Mouse (Mus musculus) adrenal gland, postnatal 10 days (tissue): ENCODE measurements at regions not wholly inside any gene's neighbourhood (a gene's known extent, or its start where the extent isn't known, plus 50 kb on each side); places are given as distances from the start of the nearest gene placed in this dataset.
"Not testable (repeated sequence)": the region's sequence is repeated elsewhere in the genome, so short reads cannot be mapped to it uniquely, and the experiment has no call there.

ENCODE experiments used
- DNase-seq: peaks from one replicate; pipeline ENCODE4 v3.0.0; 2021; ENCODE audit warnings: mixed read lengths

DNA sequence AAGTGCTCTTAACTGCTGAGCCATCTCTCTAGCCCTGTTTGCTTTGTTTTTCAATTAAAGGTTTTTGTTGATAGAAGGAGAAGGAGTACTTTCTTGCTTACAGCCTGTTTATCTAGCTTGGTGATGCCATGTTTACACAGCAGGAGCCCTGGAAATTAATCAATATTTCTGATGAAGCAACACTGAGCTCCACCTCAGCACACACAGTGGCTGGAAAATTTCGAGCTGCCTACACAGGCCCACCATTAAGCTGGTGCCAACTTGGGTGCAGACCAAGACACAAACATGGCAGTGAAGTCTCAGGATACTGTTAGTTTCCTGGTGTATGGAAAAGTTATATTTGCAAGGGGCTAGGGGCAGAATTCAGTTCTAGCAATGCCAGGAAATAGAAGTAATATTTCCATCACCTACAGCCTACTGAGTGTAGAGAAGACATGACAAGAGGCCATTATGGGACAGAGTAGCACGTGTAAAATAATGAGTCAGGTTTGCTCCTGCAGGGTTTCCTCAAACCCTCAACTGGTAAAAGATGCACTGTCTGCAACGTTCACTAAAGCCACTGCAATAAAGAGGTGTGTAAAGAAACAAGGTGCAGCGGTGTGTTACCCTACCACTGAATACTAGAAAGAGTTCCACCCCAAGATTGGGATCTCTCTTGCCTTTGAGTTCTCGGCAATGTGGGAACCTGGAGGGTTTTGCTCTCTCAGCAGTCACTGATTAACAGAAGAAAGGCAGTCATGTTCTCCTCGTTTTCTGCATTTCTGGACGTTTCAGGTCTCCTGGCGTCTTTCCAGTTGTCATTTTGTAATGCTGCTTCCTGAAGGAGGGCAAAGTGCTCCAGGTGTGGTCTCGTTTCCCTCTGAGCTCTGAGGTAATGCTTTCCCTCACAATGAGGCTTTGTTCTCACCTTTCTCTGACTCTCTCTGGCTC, 108.8 kb upstream of the Fhl2 start:
- no peak for DNase-seq

DNA sequence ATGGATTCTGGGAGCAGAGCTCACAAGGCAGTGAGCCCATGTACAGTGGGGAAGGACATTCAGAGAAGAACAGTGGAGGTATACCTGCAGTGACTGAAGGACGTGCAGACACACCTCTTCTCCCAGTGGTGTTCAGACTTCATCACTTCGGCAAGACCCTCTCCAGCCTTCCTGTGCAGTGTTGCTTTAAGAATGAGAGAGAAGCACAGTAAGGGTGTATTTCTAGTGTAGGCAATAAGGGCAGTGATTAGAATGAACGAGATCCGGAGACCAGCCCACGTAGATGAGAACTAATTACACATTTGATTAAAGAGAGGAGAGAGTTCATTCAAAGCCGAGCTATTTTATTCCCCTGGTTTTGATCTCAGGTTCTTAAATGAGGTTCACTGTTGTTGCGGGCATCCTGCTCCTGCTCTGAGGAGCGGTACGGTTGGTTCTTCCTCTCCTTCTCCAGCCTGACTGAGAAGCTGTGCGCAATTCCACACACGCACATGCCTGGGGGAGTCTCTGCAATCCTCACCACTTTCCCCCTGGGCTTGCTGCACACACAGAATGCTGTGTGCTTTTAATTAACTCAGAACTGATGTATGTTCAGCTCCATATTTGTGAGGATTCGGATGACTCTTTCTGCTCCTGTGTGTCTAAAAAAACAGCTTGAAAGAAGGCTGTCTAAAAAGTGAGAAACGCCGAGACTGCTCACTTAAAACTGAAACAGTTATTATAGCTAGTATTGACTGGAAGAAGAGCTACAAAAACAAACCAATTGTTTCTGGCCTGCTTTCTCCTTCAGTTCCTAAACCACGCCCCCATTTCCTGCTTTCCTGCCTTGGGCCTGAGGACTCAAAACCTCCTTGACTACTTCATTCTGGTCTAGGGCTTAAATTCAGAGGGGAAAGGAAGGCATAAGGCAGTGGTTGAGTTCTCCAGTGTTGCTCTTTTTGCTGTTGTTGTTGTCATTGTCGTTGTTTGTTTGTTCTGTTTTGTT, 114.2 kb upstream of the Fhl2 start:
- no peak for DNase-seq

DNA sequence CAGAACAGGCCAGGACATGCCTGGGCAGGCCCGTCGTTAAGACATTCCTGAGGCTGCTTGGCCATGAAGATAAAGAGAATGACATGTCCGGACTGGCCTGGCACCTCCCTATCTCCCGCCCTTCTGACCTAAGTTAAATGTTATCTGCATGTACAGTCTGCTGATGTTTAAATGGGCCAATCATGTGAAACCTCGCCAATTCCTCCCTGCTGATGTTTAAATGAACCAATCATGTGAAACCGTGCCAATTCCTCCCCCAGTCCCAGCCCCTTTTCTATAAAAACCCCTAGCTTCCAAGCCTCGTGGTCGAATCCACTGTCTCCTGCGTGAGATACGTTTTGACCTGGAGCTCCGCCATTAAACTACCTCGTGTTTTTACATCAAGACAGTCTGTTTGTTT, 119.5 kb upstream of the Fhl2 start:
- not testable (repeated sequence) for DNase-seq

DNA sequence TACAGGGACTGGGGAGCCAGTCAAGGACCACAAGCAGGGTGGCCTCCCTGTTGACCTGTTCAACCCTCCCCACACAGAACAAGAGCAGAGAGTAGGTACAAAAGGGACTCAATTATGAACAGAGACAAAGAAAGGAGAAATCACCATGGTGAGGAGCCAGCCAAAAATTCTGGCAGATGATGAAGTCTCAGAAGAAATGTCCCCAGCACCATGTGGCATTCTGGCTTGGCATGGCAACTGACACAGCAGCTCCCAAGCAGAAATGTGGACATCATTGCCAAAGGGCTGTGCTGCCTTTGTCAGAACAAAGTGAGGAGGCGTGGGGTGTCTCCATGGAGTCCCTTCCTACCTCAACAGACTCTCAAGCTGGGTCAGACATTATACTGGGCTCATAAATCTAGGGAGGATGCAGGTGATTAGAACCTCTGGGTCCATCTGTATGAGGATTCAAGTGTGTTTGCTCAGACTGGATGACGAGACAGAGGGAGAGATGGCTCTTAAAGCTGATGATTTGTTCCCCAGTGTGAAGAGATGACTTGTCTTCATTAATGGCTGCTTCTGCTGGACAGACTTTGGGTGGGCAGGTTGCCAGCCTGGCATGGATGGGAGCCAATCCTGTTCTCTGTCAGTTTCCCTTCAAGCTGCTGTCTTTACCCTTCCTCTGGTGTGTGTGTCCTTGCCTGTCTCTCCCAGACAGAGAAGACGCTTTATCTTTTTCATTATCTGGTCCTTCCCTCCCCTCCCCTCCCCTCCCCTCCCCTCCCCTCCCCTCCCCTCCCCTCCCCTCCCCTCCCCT, 120.5 kb upstream of the Fhl2 start:
- DNase-seq, result peak; percentile 50

DNA sequence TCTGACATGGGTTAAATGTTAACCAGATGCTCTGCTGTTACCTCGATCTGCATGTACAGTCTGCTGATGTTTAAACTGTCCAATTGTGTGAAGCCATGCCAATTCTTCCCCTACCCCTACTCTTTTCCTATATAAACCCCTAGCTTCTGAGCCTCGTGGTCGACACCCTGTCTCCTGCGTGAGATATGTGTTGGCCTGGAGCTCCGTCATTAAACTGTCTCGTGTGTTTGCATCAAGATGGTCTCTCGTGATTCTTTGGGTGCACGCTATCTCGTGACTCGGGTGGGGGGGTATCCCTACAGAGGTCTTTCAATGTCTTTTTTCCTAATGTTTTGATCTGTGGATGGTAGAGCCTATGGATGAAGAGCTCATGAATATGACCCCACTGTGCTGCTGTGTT, 110.9 kb upstream of the Nck2 start:
- not testable (repeated sequence) for DNase-seq

DNA sequence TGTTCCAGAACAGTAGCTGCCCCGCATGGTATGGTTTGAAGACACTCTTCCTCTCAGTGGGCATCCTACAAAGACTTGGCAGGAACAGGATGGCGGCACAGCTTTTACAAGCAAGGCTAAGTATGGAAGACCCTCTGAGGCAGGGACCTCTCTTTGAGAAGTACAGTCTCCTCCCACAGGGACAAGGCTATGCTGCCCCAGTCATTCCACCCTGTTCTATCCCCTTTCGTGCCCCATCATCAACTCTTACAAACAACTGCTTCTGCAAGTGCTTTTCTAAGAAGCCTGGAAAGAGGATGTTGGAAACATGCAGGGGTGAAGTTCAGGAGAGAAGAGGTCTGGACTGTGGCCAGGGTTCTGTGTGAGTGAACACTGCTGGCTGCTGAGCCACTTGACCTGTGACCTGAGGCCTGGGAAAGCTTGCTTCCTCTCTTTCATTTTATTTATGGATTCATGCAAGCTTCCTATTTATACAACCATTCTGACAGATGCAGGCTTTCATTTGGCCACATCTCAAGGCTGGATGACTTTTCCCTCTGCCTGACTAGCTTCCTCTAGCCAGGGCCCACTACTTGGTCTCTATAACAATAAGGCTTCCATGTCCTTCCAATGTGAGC, 107.1 kb upstream of the Nck2 start:
- peak; percentile 73 for DNase-seq

DNA sequence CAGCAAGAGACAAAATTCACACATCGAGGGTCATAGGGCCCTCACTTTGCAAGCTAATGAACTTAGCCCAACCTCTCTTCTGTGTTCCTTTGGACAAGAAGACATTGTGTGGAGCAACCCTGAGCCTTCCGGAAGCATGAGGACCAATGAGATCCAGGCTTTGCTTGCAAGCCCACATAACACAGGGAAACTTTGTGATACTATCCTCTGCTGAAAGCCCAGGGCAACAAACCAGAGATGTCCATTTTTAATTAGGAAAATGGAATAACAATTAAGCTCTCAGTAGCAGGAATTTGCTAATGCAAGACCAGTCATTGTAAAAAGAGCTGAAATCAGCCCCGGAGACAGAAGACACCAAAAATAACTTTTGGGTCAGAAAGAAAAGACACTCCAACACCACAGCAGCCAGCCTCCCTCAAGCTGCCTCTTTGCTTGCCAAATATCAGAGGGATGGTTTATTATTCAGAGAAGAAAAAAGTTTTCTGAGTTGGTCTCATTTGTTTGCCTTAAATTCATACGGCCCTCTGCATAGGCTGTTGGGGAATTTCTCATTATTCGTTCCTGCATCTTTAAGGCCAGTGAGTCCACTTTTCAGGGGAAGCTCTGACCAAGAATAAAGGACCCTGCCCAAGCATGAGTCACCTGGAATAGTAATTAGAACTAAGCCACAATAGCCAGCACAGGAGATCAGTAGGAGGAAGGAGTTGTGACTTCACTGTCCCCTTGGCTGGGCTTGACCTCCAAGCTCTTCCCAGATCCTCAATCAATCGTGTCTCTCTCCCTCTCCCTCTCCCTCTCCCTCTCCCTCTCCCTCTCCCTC, 106.1 kb upstream of the Nck2 start:
- DNase-seq, result no peak

DNA sequence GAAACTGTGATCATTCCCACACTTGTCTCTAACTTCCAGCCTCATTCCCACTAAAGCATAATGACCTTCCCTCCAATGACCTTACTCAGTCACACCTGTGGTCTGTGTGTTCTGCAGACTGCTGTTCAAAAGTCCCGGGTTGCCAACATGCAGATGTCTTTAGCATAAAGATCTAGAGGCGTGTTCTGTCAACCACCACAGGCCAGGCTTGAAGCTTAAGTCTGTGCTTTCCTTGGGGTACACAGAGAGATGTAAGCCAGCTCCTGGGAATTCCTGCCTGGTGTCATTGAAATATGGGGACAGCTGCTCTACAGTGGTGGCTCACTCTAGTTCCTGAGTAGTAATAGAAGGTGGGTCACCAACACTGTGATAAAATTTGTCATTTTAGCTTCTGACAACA, 101.5 kb upstream of the Nck2 start:
- no peak for DNase-seq

DNA sequence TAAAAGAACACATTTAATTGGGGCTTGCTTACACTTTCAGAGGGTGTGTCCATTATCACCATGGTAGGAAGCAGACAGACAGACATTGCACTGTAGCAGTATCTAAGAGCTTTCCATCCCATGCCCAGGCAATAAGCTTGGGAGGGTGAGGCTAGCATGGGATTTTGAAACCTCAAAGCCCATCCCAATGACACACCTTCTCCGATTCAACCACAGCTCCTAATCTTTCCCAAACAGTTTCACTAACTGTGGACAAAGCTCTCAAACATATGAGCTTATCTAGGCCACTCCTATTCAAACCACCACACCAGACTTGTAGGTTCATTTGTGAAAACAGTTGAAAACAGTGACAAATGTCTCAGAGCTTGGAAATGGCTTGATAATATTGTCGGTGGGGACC, 101.0 kb upstream of the Nck2 start:
- DNase-seq, result no peak

DNA sequence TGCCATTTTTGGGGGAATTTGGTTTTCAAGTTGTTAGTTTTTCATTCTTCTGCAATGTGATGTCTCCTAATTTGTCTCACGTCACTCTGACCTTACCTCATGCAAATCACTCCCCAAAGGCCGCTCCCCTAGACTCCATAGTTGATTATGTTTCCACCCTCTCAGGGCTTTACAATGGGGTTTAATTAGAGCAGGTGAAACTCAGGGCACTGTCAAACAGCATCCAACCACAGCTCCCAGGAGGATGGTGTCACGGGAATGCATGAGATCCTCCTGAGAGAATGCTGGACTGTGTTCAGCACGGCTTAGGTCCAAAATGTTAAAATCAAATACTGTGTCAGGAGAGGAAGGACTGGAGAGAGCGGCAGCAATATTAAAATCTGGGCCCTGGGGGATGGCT, 100.4 kb upstream of the Nck2 start:
- DNase-seq, result no peak

DNA sequence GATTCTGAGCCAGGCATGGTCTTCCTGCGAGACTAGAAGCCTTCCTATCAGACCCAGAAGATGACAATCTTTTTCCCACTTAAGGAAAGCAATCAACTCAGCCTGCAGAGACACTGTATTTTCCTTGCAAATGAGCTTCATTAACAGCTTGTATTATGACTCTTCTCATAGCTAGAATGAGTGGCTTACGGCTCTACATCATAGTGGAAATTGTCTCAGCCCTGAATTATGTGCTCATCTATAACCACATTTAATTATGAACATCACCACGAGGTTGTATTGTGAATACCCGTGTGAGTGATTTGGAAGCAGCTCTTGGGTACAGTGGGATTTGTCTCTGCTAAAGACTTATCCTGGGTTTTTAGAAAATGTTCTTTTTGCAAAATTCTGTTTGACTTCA, 97.2 kb upstream of the Nck2 start:
- DNase-seq, result no peak

DNA sequence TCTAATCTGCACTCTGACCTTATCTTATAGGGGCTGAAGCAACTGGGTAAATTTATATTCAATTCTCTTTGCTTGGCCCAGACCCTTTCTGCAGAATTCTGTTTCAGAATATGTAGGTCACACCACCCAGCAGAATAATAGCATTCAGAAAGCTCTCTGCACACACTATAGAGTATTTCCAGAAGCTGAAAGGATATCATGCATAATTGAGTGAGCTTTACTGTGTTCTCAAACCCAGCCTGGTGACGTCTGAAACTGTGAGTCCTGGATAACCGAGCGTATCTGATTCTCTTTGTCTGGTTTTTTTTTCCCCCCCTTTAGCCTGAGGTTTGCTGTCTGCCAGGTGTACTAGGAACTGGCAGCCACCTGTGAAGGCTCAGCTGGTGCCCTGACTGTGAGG, 94.4 kb upstream of the Nck2 start:
- no peak for DNase-seq

DNA sequence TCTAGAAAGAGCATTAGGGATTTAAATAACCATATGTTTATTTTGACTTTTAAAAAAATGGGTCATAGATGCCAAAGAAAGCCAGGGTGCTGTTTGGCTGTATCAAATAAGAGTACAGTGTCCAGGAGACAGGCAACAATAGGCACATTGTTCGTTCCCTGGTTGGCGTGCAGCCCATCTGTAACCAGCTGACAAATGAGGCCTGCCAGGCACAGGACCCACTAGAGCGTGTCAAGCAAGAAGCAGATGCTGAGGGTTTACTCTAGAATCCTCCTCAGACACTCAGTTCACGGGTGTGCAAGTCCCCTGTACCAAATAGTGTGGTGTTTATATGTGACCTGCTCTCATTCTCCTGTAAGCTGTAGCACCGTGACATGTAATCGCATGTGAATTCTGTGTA, 86.2 kb upstream of the Nck2 start:
- no peak for DNase-seq

DNA sequence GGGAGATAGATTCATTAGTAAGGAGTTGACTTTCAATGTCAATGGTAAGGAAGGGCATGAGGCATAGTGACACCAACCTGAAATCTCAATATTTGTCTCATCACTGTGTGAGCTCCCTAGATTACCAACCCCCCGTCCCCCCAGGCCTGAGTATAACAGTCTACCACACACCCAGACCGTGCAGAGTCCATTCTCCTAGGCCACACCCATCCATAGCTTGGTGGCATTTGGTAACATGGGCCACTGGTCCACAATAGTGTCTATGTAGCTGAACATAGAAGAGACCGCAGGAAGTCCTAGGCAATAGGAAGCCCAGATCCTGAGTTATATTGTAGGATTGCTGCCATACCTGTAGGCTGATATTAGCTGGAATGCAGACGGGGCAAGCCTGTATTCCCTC, 84.7 kb upstream of the Nck2 start:
- DNase-seq, result no peak

DNA sequence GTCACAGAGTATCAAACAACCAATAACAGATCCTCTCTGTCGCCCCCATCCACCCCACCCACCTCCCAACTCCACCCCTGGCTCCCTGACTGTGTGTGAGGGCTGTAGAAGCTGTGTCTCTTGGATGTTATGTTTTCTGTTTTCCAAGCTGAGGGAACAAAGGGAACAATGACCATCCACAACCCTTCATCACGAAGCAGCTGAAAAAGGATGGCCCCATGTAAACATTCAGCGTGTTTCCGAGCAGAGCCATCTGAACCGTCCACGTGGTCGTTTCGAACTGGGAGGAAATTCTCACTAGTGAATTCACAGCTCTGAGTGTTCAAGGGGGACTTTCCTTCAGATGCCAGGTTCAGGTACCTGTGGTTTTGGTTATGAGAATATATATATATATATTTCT, 84.1 kb upstream of the Nck2 start:
- DNase-seq, result no peak

DNA sequence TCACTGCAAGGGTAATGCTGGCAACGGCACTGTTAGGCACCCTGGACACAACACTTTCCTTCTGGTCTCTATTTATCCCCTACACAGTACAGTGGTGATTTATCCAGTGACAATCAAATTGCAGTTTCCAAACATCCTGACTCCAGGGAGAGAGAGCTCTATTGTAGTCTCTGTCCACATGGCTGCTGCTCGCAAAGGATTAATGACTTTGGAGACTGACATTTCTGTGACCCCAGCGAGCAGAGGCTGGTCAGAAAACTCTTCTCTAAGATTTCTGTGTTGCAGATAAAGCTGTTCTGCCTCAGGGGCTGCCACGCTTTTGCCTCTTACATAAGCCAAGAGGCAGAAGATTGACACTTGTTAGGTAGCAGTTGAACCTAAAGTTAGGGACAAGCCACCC, 83.6 kb upstream of the Nck2 start:
- no peak for DNase-seq

DNA sequence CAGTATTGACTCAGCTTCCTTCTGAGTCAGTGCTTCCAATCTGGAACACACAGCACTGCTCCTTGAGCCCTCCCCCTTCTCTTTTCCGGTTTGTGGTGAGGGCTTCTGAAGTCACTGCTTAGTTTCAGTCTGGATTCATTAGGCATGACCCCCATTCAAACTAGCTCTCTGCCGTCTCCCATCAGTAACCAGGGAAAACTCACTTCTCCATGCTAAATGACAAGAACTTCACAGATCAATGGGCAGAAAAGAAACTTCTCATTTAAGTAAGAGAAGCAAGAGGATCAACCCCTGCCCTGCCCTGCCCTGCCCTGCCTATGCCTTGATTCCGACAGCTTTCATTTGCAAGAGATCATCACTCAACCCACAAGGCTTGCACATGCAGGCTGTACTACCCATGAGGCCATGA, 82.9 kb upstream of the Nck2 start:
- DNase-seq, result no peak

DNA sequence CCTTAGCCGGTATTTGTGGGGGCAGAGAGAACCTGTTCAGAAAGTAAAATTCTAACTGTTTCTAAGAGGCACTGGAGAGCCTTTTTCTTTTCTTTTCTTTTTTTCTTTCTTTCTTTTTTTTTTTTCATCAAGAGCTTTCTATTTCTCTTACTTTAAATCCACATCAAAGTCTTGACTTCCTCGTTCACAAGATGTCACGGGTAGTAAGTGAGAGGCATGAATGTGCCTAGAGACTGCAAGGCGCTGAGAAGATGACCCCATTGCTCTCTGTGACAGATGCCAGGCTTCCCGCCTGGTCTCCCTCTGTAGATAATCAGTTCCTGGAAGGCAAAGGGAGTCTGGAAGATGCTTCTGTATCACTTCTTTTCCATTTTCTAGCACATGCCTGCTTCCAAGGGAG, 82.2 kb upstream of the Nck2 start:
- no peak for DNase-seq

DNA sequence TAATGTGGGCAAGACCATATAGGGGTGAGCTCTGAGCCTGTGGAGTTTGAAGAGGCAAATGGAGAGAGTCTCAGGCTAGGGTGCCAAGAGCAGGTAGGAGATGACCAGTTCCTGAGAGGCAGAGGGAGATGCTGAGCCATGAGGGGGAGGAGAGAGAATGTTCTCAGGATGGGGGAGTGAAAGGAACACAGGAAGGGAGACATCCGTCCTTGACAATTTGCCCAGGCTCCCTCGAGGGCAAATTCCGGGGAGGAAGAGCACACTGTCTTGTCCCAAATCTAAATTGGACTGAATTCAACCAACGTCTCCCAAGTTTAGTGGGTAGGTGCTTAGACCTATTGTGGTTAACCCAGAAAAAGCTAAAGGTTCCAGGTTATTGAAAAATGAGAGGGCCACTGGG, 81.2 kb upstream of the Nck2 start:
- DNase-seq, result peak; percentile 8

DNA sequence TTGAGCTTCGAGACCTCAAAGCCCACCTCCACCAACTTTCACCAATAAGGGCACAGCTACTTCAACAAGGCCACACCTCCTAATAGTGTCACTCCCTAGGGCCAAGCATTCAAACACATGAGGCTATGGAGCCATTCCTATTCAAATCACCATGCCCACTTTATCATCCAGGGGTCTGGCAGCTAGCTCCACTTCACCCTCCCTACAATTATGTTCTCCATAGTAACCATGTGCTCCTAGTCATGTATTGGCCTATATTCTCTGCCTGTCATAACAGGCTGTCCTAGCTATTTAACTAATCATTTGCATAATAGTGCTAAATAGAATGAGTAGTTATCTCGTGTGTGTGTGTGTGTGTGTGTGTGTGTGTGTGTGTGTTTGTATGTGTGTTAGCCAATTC, 77.9 kb upstream of the Nck2 start:
- no peak for DNase-seq
